Mouse (Mus musculus): ENCODE measurements around the gene Zfp987. TPM values are rescaled to one million over a fixed set of nuclear protein-coding genes. Genes with fewer than 3 reads are reported as not detected.
"Not testable (repeated sequence)": the region's sequence is repeated elsewhere in the genome, so short reads cannot be mapped to it uniquely, and the experiment has no call there.

The Zfp987 gene
- polyA plus RNA-seq, 1 experiment from 2014 or later = 0.09 TPM

- ATAC-seq (ENCODE audit: insufficient read depth) (peak; percentile 47; the same call in 1 of the 2 replicates), DNase-seq (peak; percentile 6)
- H3K27me3 ChIP-seq (ENCODE audit: insufficient read depth, low read length); H3K4me3 ChIP-seq (ENCODE audit: low read depth, low read length); H3K4me1 ChIP-seq (ENCODE audit: insufficient read depth); H3K9ac ChIP-seq; H3K9me3 ChIP-seq (ENCODE audit: low read depth, low read length); H3K4me2 ChIP-seq; H3K27ac ChIP-seq (ENCODE audit: low read depth); H3K36me3 ChIP-seq (ENCODE audit: insufficient read depth): not testable (repeated sequence)
- 53% methylated on average over 3 of the region's 4 CpGs for WGBS
Observed at GRCm38 (mm10) chr4:146173378-146174226, 76.5 kb downstream of the Zfp987 start.

Other genes starting within 250 kb of the Zfp987 start
- not detected in 2 replicates for gene Zfp986, start 228.5 kb upstream of the Zfp987 start, polyA plus RNA-seq (2014; fragmentation: Nextera tagmentation; extraction: Ambion mirVana)
- not detected in 2 replicates for gene Zfp600, start 59.5 kb downstream of the Zfp987 start, polyA plus RNA-seq (2014; fragmentation: Nextera tagmentation; extraction: Ambion mirVana)

All from lung, embryonic 14.5 days (tissue).